Mouse (Mus musculus) intestine, embryonic 16.5 days (tissue): ENCODE measurements around the gene Gabra5. TPM values are rescaled to one million over a fixed set of nuclear protein-coding genes. Genes with fewer than 3 reads are reported as not detected.

Experiments used
- ATAC-seq: fragments of 200-750 bp; cut with Nextera tagmentation; 2 replicates; pipeline ENCODE4 v1.8.0; 2017; ENCODE audit warnings: moderate TSS enrichment, moderate library complexity
- H3K27ac ChIP-seq: fragments of 300-500 bp; sonication (generic); 2 replicates; pipeline ENCODE4 v1.5.1; 2014; ENCODE audit warnings: mild to moderate bottlenecking, low read length
- H3K27me3 ChIP-seq: fragments of 300-500 bp; sonication (generic); replicated peaks from 2 replicates; pipeline ENCODE4 v1.6.1; 2014; ENCODE audit warnings: low read length, control low read depth, mixed read lengths; ENCODE audit not compliant: control insufficient read depth, insufficient read depth
- H3K36me3 ChIP-seq: fragments of 300-500 bp; sonication (generic); 2 replicates; pipeline ENCODE4 v1.6.1; 2014; ENCODE audit warnings: low read length, control low read depth; ENCODE audit not compliant: control insufficient read depth, insufficient read depth
- H3K4me1 ChIP-seq: fragments of 300-500 bp; sonication (generic); 2 replicates; pipeline ENCODE4 v1.6.1; 2014; ENCODE audit warnings: low read length, control low read depth, mixed read lengths; ENCODE audit not compliant: control insufficient read depth, insufficient read depth
- H3K4me2 ChIP-seq: fragments of 300-500 bp; sonication (generic); 2 replicates; pipeline ENCODE4 v1.6.1; 2014; ENCODE audit warnings: low read depth, low read length, control low read depth
- H3K4me3 ChIP-seq: fragments of 300-500 bp; sonication (generic); 2 replicates; pipeline ENCODE4 v1.5.1; 2014; ENCODE audit warnings: mild to moderate bottlenecking, low read length
- H3K9ac ChIP-seq: fragments of 300-500 bp; sonication (generic); 2 replicates; pipeline ENCODE4 v1.6.1; 2014; ENCODE audit warnings: low read depth, low read length
- H3K9me3 ChIP-seq: fragments of 300-500 bp; sonication (generic); 2 replicates; pipeline ENCODE4 v1.6.1; 2016; ENCODE audit warnings: low read length, control low read depth; ENCODE audit not compliant: control insufficient read depth
- WGBS: fragments of 180-500 bp; shearing (Covaris S2); extraction: QIAGEN DNeasy Blood & Tissue Kit; methylation state at CpG from one replicate; pipeline ENCODE4 v1.1.7; 2014; 5-methylcytosine and 5-hydroxymethylcytosine counted together
- polyA plus RNA-seq: library from polyadenylated mRNA; unstranded; fragments of >200 nt; fragmentation: Nextera tagmentation; extraction: Ambion mirVana; gene quantifications from 2 replicates; pipeline ENCODE4 v1.2.1, GENCODE M21; 2015

Gabra5 gene
- 0.10 and 0.26 TPM in 2 replicates for polyA plus RNA-seq

DNA sequence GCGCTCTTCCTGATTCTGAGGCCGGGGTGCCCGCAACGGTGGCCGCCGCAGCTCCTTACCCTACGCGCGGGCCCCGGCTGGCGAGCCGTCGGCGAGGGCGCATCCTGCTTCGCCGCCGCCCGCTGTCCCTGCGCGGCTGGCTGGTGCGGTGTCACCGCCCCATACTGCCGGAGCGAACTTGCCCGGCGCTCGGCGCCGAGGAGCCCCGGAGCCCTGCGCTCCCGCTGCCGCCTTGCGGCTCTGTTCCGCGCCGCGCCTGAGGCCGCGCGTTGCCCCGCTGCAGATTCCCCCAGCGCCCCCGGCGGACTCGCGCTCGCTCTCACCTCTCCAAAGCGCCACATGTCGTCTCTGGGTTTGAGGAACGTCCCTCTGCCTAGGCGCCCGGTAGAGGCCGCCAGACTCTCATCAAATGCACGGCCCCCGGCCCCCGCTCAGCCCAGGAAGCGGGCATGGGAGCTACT is at the start of gene Gabra5:
Gene Gabra5, minus strand, starts transcription at position 379 of the 461 bp plus-strand sequence.
- peak within 1 kb of the TSS; percentile 14; the same call in 1 of the 2 replicates for H3K9ac ChIP-seq
- H3K9me3 ChIP-seq, result no peaks in the 10 kb centered on the region
- WGBS, result under 1% methylated on average over 56 of the region's 59 CpGs
- H3K27ac ChIP-seq, result no peak within 1 kb of the TSS
- no peaks in the 10 kb centered on the region; the same call in 1 of the 2 replicates for H3K4me1 ChIP-seq
- no peaks in the 10 kb centered on the region for H3K36me3 ChIP-seq
- ATAC-seq, result peak; percentile 71
- peaks cover 34% of the 10 kb centered on the region for H3K27me3 ChIP-seq
- peak within 1 kb of the TSS; percentile 45 for H3K4me3 ChIP-seq
- peak within 1 kb of the TSS; percentile 67 for H3K4me2 ChIP-seq

DNA sequence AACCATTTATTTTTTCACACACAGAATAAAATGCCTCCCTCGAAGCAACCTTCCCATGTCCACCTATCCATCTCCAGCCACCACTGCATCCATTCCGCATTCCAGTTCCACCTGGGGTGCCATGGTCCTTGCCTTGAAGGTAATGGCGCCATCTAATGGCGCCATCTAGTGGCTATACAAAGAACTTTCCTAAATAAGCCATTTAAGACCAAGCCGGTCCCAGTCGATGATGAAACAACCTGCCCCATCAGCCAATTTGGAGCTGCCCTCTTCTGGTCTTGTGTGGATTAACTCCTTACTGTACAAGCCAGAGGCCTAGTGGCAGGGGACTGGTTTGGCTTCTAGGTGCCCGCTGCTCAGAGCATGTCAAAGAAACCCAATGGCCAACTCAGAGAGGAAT is 28.7 kb upstream of the Gabra5 start:
- no peak overlapping the region for H3K4me3 ChIP-seq
- H3K27ac ChIP-seq, result no peak overlapping the region
- no peaks in the 10 kb centered on the region for H3K4me1 ChIP-seq
- ATAC-seq, result no peak
- no peak overlapping the region for H3K9ac ChIP-seq
- H3K4me2 ChIP-seq, result no peak overlapping the region
- H3K27me3 ChIP-seq, result no peaks in the 10 kb centered on the region
- H3K9me3 ChIP-seq, result no peaks in the 10 kb centered on the region
- 25% methylated on average over 7 of the region's 7 CpGs for WGBS
- H3K36me3 ChIP-seq, result no peaks in the 10 kb centered on the region

DNA sequence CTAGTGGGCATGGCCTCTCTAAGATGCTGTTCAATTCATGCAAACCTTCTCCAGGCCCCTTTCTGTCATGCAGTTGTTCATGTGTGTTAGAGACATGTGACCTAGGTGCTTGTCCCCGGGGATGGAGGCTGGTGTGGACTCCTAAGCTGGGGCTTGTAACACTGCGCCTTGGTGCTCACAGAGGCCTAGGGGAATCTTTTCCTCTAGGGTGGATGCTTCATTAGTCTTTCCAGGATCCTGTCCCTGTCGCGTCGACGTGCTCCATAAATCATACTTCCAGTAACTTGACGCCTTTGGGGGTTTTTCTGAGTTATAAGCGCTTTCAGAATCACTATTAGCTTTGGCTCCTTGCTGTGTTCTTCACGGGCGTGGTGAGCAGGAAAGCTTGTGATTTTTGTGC is 22.8 kb upstream of the Gabra5 start:
- Histone ChIP-seq H3K27ac (no peak overlapping the region), H3K9ac (no peak overlapping the region), H3K9me3 (no peaks in the 10 kb centered on the region), H3K4me2 (no peak overlapping the region), H3K27me3 (no peaks in the 10 kb centered on the region), H3K4me1 (no peaks in the 10 kb centered on the region), H3K36me3 (no peaks in the 10 kb centered on the region), H3K4me3 (no peak overlapping the region)
- no peak for ATAC-seq
- WGBS, result 76% methylated on average over 10 of the region's 10 CpGs

- Histone ChIP-seq H3K36me3 (no peaks in the 10 kb centered on the region), H3K27me3 (no peaks in the 10 kb centered on the region), H3K9me3 (no peaks in the 10 kb centered on the region), H3K9ac (no peak overlapping the region), H3K4me3 (no peak overlapping the region), H3K4me1 (no peaks in the 10 kb centered on the region), H3K4me2 (no peak overlapping the region), H3K27ac (no peak overlapping the region)
- WGBS, result 90% methylated on average over 8 of the region's 8 CpGs
- no peak for ATAC-seq
These were observed 20.1 kb upstream of the Gabra5 start for GRCm38 (mm10) chr7:57529954-57530353.

GRCm38 (mm10) chr7:57529451-57529850 is 19.6 kb upstream of the Gabra5 start:
- H3K27me3 ChIP-seq, result no peaks in the 10 kb centered on the region
- H3K9me3 ChIP-seq, result no peaks in the 10 kb centered on the region
- H3K36me3 ChIP-seq, result no peaks in the 10 kb centered on the region
- 86% methylated on average over 4 of the region's 4 CpGs for WGBS
- no peak overlapping the region for H3K4me3 ChIP-seq
- H3K4me1 ChIP-seq, result no peaks in the 10 kb centered on the region
- no peak overlapping the region for H3K9ac ChIP-seq
- no peak for ATAC-seq
- no peak overlapping the region for H3K27ac ChIP-seq
- H3K4me2 ChIP-seq, result no peak overlapping the region

DNA sequence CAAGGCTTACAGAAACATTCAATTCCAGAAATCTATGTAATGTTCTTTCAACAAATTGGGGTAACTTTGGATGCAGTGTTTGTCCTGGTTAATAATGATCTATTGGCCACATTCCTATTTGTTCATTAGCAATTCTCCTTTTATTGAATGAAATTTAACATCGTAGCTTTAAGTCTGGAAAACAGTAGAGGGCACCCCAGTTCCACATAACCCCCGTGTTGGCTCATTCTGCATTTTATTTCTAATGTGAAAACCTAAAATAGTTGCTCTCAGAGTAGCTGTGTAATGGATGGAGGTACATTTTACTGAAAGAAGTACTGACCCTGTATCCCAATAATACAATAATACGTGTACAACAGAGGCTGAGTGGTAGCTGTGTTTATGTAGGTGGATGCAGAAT is 3.1 kb upstream of the Gabra5 start:
- H3K4me1 ChIP-seq, result no peaks in the 10 kb centered on the region; the same call in 1 of the 2 replicates
- ATAC-seq, result no peak
- H3K4me3 ChIP-seq, result no peak overlapping the region
- peaks cover 28% of the 10 kb centered on the region for H3K27me3 ChIP-seq
- H3K9me3 ChIP-seq, result no peaks in the 10 kb centered on the region
- no peak overlapping the region for H3K9ac ChIP-seq
- H3K36me3 ChIP-seq, result no peaks in the 10 kb centered on the region
- H3K4me2 ChIP-seq, result no peak overlapping the region
- 30% methylated on average over 3 of the region's 3 CpGs for WGBS
- no peak overlapping the region for H3K27ac ChIP-seq

GRCm38 (mm10) chr7:57508860-57509632 is 813 bp downstream of the Gabra5 start:
- Histone ChIP-seq H3K9ac (no peak overlapping the region), H3K27ac (no peak overlapping the region), H3K4me2 (peak overlapping the region; percentile 67), H3K27me3 (peaks cover 34% of the 10 kb centered on the region), H3K4me3 (peak overlapping the region; percentile 45), H3K36me3 (no peaks in the 10 kb centered on the region), H3K4me1 (no peaks in the 10 kb centered on the region; the same call in 1 of the 2 replicates), H3K9me3 (no peaks in the 10 kb centered on the region)
- 1% methylated on average over 71 of the region's 72 CpGs for WGBS
- ATAC-seq, result peak; percentile 42

GRCm38 (mm10) chr7:57502809-57503208 is 7.0 kb downstream of the Gabra5 start:
- Histone ChIP-seq H3K36me3 (no peaks in the 10 kb centered on the region), H3K4me3 (no peak overlapping the region), H3K9ac (no peak overlapping the region), H3K4me1 (no peaks in the 10 kb centered on the region), H3K9me3 (no peaks in the 10 kb centered on the region), H3K27me3 (peaks cover 5% of the 10 kb centered on the region), H3K4me2 (no peak overlapping the region), H3K27ac (no peak overlapping the region)
- WGBS, result 80% methylated on average over 4 of the region's 4 CpGs
- ATAC-seq, result no peak

GRCm38 (mm10) chr7:57491795-57492194 is 18.1 kb downstream of the Gabra5 start:
- Histone ChIP-seq H3K27me3 (no peaks in the 10 kb centered on the region), H3K4me3 (no peak overlapping the region), H3K9me3 (no peaks in the 10 kb centered on the region), H3K4me1 (no peaks in the 10 kb centered on the region), H3K36me3 (no peaks in the 10 kb centered on the region), H3K4me2 (no peak overlapping the region), H3K27ac (no peak overlapping the region), H3K9ac (no peak overlapping the region)
- ATAC-seq, result no peak
- WGBS, result 74% methylated on average over 4 of the region's 4 CpGs
